Mouse (Mus musculus) heart, embryonic 16.5 days (tissue): ENCODE measurements around the gene Slc26a5. TPM values are rescaled to one million over a fixed set of nuclear protein-coding genes. Genes with fewer than 3 reads are reported as not detected.
A peak's percentile ranks its signal among the peaks of the same experiment; 100 is the strongest.

Experiments used
- ATAC-seq: fragments of 200-750 bp; cut with Nextera tagmentation; replicated peaks from 2 replicates; pipeline ENCODE4 v1.8.0; 2017; ENCODE audit warnings: moderate number of reproducible peaks; ENCODE audit not compliant: insufficient read depth, low FRiP score; ENCODE audit errors: extremely low read depth
- H3K27ac ChIP-seq: fragments of 300-500 bp; sonication (generic); 2 replicates; pipeline ENCODE4 v1.5.1; 2014; ENCODE audit warnings: mild to moderate bottlenecking, low read length, control low read depth, moderate library complexity
- H3K27me3 ChIP-seq: fragments of 300-500 bp; sonication (generic); 2 replicates; pipeline ENCODE4 v1.6.1; 2014; ENCODE audit warnings: low read length, mixed read lengths; ENCODE audit not compliant: control insufficient read depth, insufficient read depth
- H3K36me3 ChIP-seq: fragments of 300-500 bp; sonication (generic); 2 replicates; pipeline ENCODE4 v1.6.1; 2014; ENCODE audit not compliant: control insufficient read depth, insufficient read depth
- H3K4me1 ChIP-seq: fragments of 300-500 bp; sonication (generic); 2 replicates; pipeline ENCODE4 v1.6.1; 2014; ENCODE audit warnings: low read length, mixed read lengths; ENCODE audit not compliant: control insufficient read depth, insufficient read depth
- H3K4me2 ChIP-seq: fragments of 300-500 bp; sonication (generic); 2 replicates; pipeline ENCODE4 v1.6.1; 2014; ENCODE audit warnings: low read depth, mild to moderate bottlenecking, control low read depth, low read length
- H3K4me3 ChIP-seq: fragments of 300-500 bp; sonication (generic); 2 replicates; pipeline ENCODE4 v1.5.1; 2014; ENCODE audit warnings: mild to moderate bottlenecking, control low read depth, low read length
- H3K9ac ChIP-seq: fragments of 300-500 bp; sonication (generic); 2 replicates; pipeline ENCODE4 v1.6.1; 2014; ENCODE audit warnings: low read length, control low read depth
- H3K9me3 ChIP-seq: fragments of 300-500 bp; sonication (generic); replicated peaks from 2 replicates; pipeline ENCODE4 v1.6.1; 2016; ENCODE audit warnings: low read length; ENCODE audit not compliant: control insufficient read depth
- WGBS: fragments of 180-500 bp; shearing (Covaris S2); extraction: QIAGEN DNeasy Blood & Tissue Kit; methylation state at CpG from one replicate; pipeline ENCODE4 v1.1.7; 2014; 5-methylcytosine and 5-hydroxymethylcytosine counted together
- polyA plus RNA-seq: library from polyadenylated mRNA; unstranded; fragments of >200 nt; fragmentation: Nextera tagmentation; extraction: Ambion mirVana; gene quantifications from 2 replicates; pipeline ENCODE4 v1.2.1, GENCODE M21; 2015

Gene Slc26a5
- polyA plus RNA-seq: not detected in 2 replicates

- 2% methylated on average over 29 of the region's 29 CpGs for WGBS
- ATAC-seq: no peak
- H3K4me3 ChIP-seq: peak within 1 kb of the TSS; percentile 31
Measured at GRCm38 (mm10) chr5:21865346-21866107, at the start of gene Slc26a5. Slc26a5 (minus strand) TSS chr5:21865604.

DNA sequence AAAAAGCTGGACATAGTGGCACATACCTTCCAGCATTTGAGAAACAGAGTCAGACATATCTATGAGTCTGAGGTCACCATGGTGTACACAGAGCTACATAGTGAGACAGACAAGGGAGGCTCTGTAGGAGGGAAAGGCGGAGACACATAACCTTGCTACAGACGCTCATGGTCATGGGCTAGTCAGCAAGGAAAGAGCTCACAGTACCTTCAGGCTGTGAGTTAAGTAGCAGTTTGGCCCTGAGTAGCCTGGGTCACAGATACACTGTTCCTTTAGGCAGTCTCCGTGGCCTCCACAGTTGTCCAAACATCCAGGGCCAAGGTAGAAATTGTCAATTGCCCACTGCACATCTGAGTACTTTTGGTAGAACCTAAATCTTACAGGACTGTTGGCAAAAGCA lies 49.4 kb upstream of the Slc26a5 start:
- Histone ChIP-seq H3K36me3 (no peaks in the 10 kb centered on the region), H3K4me3 (no peak overlapping the region), H3K9me3 (peaks cover 3% of the 10 kb centered on the region; the same call in 1 of the 2 replicates), H3K9ac (no peak overlapping the region), H3K27me3 (no peaks in the 10 kb centered on the region), H3K27ac (no peak overlapping the region), H3K4me2 (no peak overlapping the region), H3K4me1 (no peaks in the 10 kb centered on the region)
- no peak for ATAC-seq
- WGBS: 71% methylated on average over 3 of the region's 3 CpGs

More at GRCm38 (mm10) chr5:21865346-21866107, at the start of gene Slc26a5:
- H3K27ac ChIP-seq: no peak within 1 kb of the TSS
- no peak within 1 kb of the TSS for H3K9ac ChIP-seq
- H3K27me3 ChIP-seq: peaks cover 3% of the 10 kb centered on the region; the same call in 1 of the 2 replicates
- H3K4me2 ChIP-seq: peak within 1 kb of the TSS; percentile 62
- no peaks in the 10 kb centered on the region for H3K4me1 ChIP-seq
- H3K36me3 ChIP-seq: no peaks in the 10 kb centered on the region
- no peaks in the 10 kb centered on the region for H3K9me3 ChIP-seq

GRCm38 (mm10) chr5:21912835-21913530 lies 47.6 kb upstream of the Slc26a5 start:
- Histone ChIP-seq H3K4me2 (no peak overlapping the region), H3K27me3 (no peaks in the 10 kb centered on the region), H3K9me3 (peaks cover 3% of the 10 kb centered on the region; the same call in 1 of the 2 replicates), H3K4me1 (no peaks in the 10 kb centered on the region), H3K4me3 (no peak overlapping the region), H3K27ac (no peak overlapping the region), H3K36me3 (no peaks in the 10 kb centered on the region), H3K9ac (no peak overlapping the region)
- 81% methylated on average over 23 of the region's 23 CpGs for WGBS
- no peak for ATAC-seq

DNA sequence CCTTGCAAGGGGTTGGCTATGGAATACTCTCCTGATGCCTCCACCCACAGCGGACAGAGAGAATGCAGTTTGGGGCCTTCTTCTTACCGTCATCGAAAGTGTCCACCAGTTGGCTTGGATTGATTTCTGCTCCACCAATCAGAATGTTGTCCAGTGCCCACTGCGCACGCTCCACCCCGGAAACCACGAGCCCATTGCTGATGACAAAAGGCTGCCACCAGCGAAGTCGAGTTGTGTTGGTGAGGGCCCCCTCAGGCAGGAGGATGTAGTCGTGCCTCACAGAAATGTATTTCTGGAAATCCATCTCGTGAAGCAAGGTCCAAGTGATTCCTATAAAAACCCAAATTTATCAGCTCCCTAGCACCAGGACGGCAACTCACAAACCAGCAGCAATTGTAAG lies 45.3 kb upstream of the Slc26a5 start:
- Histone ChIP-seq H3K27me3 (no peaks in the 10 kb centered on the region), H3K9ac (no peak overlapping the region), H3K9me3 (no peaks in the 10 kb centered on the region), H3K4me1 (no peaks in the 10 kb centered on the region), H3K36me3 (no peaks in the 10 kb centered on the region), H3K27ac (no peak overlapping the region), H3K4me2 (no peak overlapping the region), H3K4me3 (no peak overlapping the region)
- no peak for ATAC-seq
- 89% methylated on average over 12 of the region's 12 CpGs for WGBS

DNA sequence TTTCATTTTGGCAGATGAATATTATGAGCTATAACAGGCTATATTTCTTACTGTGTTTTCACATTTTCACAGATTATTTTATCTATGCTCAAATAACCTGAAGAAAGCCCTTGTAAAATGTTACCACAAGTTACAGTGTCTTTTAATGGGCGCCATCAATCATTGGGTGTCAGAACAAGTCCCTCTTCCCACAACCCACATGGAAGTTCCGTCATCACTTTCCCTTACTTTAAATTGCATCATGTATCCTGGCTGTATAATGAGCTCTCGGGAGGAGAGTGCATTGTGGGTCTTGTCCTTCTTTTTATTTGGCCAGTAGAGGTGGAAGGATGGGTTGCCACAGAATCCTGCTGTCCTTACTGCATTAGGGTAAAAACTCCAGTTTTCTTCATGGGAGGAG lies 44.3 kb upstream of the Slc26a5 start:
- Histone ChIP-seq H3K9me3 (no peaks in the 10 kb centered on the region), H3K9ac (no peak overlapping the region), H3K36me3 (no peaks in the 10 kb centered on the region), H3K4me3 (no peak overlapping the region), H3K27ac (no peak overlapping the region), H3K4me1 (no peaks in the 10 kb centered on the region), H3K27me3 (no peaks in the 10 kb centered on the region), H3K4me2 (no peak overlapping the region)
- 76% methylated on average over 3 of the region's 3 CpGs for WGBS
- no peak for ATAC-seq

DNA sequence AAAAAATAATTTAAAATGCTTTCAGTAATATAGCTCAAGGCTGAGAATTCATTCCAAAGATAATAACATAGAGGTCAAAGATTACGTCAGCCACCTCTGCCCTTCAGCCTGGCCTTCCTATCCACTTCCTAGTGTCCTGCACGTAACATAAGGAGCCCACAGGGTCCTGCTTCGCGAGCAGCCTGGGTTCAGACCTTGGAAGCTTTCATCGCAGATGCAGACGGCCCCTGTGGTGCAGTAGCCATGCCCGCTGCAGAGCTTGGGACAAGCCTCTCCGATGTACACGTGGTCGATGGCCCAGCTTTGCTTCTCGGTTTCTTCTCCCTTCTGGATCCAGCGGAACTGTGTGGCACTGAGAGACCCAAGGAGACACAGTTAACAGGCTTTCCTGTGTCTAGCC lies 36.0 kb upstream of the Slc26a5 start:
- H3K27me3 ChIP-seq: no peaks in the 10 kb centered on the region
- no peak overlapping the region for H3K9ac ChIP-seq
- no peak overlapping the region for H3K4me3 ChIP-seq
- no peaks in the 10 kb centered on the region for H3K36me3 ChIP-seq
- ATAC-seq: no peak
- no peak overlapping the region for H3K27ac ChIP-seq
- no peaks in the 10 kb centered on the region for H3K9me3 ChIP-seq
- 54% methylated on average over 12 of the region's 12 CpGs for WGBS
- H3K4me2 ChIP-seq: no peak overlapping the region
- H3K4me1 ChIP-seq: no peaks in the 10 kb centered on the region

DNA sequence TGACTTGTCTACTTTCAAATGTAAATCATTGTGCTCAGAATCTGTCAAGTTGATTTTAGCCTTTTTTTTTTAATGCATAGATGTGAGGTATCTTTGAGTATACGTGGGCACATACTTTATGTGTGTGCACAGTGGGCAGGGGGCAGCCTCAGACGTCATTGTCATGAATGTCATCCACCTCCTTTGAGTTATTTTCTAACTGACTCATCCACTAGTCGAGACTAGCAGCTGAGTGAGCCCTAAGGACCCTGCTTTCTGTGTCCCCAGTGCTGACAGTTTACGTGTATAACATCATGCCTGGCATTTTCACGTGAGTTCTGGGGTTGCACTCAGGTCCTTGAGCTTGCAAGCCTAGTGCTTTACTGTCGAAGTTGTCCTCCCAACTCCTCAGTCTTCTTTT lies 35.5 kb upstream of the Slc26a5 start:
- Histone ChIP-seq H3K4me3 (no peak overlapping the region), H3K4me1 (0 out of 2 replicates have a peak, but pooled peaks cover 2% of the 10 kb centered on the region), H3K27me3 (no peaks in the 10 kb centered on the region), H3K27ac (no peak overlapping the region), H3K9ac (no peak overlapping the region), H3K4me2 (no peak overlapping the region), H3K36me3 (no peaks in the 10 kb centered on the region), H3K9me3 (no peaks in the 10 kb centered on the region)
- WGBS: 46% methylated on average over 6 of the region's 6 CpGs
- no peak for ATAC-seq

GRCm38 (mm10) chr5:21898875-21899274 lies 33.5 kb upstream of the Slc26a5 start:
- 0 out of 2 replicates have a peak, but pooled peaks cover 2% of the 10 kb centered on the region for H3K4me1 ChIP-seq
- no peaks in the 10 kb centered on the region for H3K9me3 ChIP-seq
- H3K9ac ChIP-seq: no peak overlapping the region
- no peak overlapping the region for H3K27ac ChIP-seq
- H3K27me3 ChIP-seq: no peaks in the 10 kb centered on the region
- H3K4me3 ChIP-seq: no peak overlapping the region
- H3K4me2 ChIP-seq: no peak overlapping the region
- no peak for ATAC-seq
- H3K36me3 ChIP-seq: no peaks in the 10 kb centered on the region
- 61% methylated on average over 6 of the region's 6 CpGs for WGBS

GRCm38 (mm10) chr5:21896586-21896985 lies 31.2 kb upstream of the Slc26a5 start:
- H3K27me3 ChIP-seq: no peaks in the 10 kb centered on the region
- peak overlapping the region; percentile 49 for H3K4me2 ChIP-seq
- no peak overlapping the region for H3K9ac ChIP-seq
- no peaks in the 10 kb centered on the region for H3K9me3 ChIP-seq
- WGBS: 34% methylated on average over 14 of the region's 14 CpGs
- H3K4me1 ChIP-seq: 0 out of 2 replicates have a peak, but pooled peaks cover 2% of the 10 kb centered on the region
- ATAC-seq: no peak
- no peak overlapping the region for H3K27ac ChIP-seq
- 0 out of 2 replicates have a peak overlapping the region, but pooled peaks have one; percentile 3 for H3K4me3 ChIP-seq
- H3K36me3 ChIP-seq: no peaks in the 10 kb centered on the region
